Mouse (Mus musculus) heart, adult 2 months (tissue): ENCODE results near the gene Aqp1. TPM values are rescaled to one million over a fixed set of nuclear protein-coding genes. Genes with fewer than 3 reads are reported as not detected.

ENCODE experiments used
- DNase-seq, 2 experiments: peaks; one replicate each; pipeline ENCODE4 v3.0.0; 2021
- H3K27ac ChIP-seq: fragments of 200-600 bp; 2 replicates; pipeline ENCODE4 v1.8.1; 2022
- H3K27me3 ChIP-seq: fragments of 200-500 bp; 2 replicates; pipeline ENCODE4 v1.6.1; 2012; ENCODE audit warnings: mild to moderate bottlenecking, low read length, inconsistent platforms, mixed read lengths; ENCODE audit not compliant: control insufficient read depth, insufficient read depth
- H3K36me3 ChIP-seq: fragments of 200-500 bp; 2 replicates; pipeline ENCODE4 v1.6.1; 2012; ENCODE audit warnings: low read length, inconsistent platforms; ENCODE audit not compliant: control insufficient read depth, insufficient read depth
- H3K4me1 ChIP-seq: fragments of 200-500 bp; 2 replicates; pipeline ENCODE4 v1.6.1; 2011; ENCODE audit warnings: low read length; ENCODE audit not compliant: control insufficient read depth, insufficient read depth
- H3K4me3 ChIP-seq: fragments of 200-600 bp; 2 replicates; pipeline ENCODE4 v1.8.1; 2022
- H3K79me2 ChIP-seq: fragments of 200-500 bp; replicated peaks from 2 replicates; pipeline ENCODE4 v1.6.1; 2012; ENCODE audit warnings: mild to moderate bottlenecking, inconsistent platforms, low read length, moderate library complexity, mixed read lengths; ENCODE audit not compliant: control insufficient read depth, insufficient read depth
- H3K9ac ChIP-seq: fragments of 200-500 bp; 2 replicates; pipeline ENCODE4 v1.6.1; 2012; ENCODE audit warnings: low read depth, mild to moderate bottlenecking, control low read depth, inconsistent platforms, low read length, mixed read lengths
- CTCF ChIP-seq: fragments of 200-600 bp; IDR thresholded peaks from 2 replicates; pipeline ENCODE4 v1.8.1; 2022; ENCODE audit warnings: antibody characterized with exemption, mild to moderate bottlenecking, moderate library complexity
- EP300 ChIP-seq: fragments of 200-500 bp; IDR thresholded peaks from 2 replicates; pipeline ENCODE4 v1.6.1; 2011; ENCODE audit warnings: low read depth, low read length, control low read depth; ENCODE audit not compliant: insufficient read depth
- POLR2A ChIP-seq: fragments of 200-500 bp; IDR thresholded peaks from 2 replicates; pipeline ENCODE4 v1.6.1; 2011; ENCODE audit warnings: mild to moderate bottlenecking, low read depth, low read length, control low read depth; ENCODE audit not compliant: insufficient read depth
- WGBS: fragments of 180-500 bp; shearing (Covaris S2); methylation state at CpG from one replicate; pipeline ENCODE4 v1.1.7; 2018; 5-methylcytosine and 5-hydroxymethylcytosine counted together
- intact Hi-C: fragments of 180-260 bp; cut with DNase I; formaldehyde crosslinking; loops from one replicate; pipeline ENCODE4 v1.15.1; 2025
- polyA plus RNA-seq: library from polyadenylated mRNA; depleted of rRNA; stranded (reverse); fragments of >200 nt; gene quantifications from 2 replicates; pipeline ENCODE4 v1.2.3, GENCODE M21; 2012
- total RNA-seq, 2 experiments: library from RNA; stranded (reverse); gene quantifications; 2 replicates each; pipeline ENCODE4 v1.2.3; 2021

Gene Aqp1
- total and polyA plus RNA-seq, 3 experiments: 377 to 449 (median 433) TPM

- TF ChIP-seq EP300 (no peak), CTCF (no peak), POLR2A (no peak)
- no peaks in the 10 kb centered on the region for H3K79me2 ChIP-seq
- no peak for DNase-seq
- no peaks in the 10 kb centered on the region for H3K36me3 ChIP-seq
- H3K4me3 ChIP-seq: no peak overlapping the region
- no peaks in the 10 kb centered on the region for H3K27me3 ChIP-seq
- peaks cover 23% of the 10 kb centered on the region for H3K4me1 ChIP-seq
- H3K9ac ChIP-seq: no peak overlapping the region
- H3K27ac ChIP-seq: no peak overlapping the region
- intact Hi-C loops: no loop called here
- WGBS: 78% methylated on average over 17 of the region's 17 CpGs
These were observed 12.2 kb upstream of the Aqp1 start for GRCm38 (mm10) chr6:55323908-55324634.

- Histone ChIP-seq H3K27ac (no peak overlapping the region; the same call in 1 of the 2 replicates), H3K4me3 (no peak overlapping the region), H3K27me3 (no peaks in the 10 kb centered on the region), H3K9ac (no peak overlapping the region), H3K79me2 (no peaks in the 10 kb centered on the region), H3K36me3 (no peaks in the 10 kb centered on the region), H3K4me1 (peaks cover 17% of the 10 kb centered on the region)
- peak; percentile 65 for TF ChIP-seq CTCF
- no peak for TF ChIP-seq EP300
- intact Hi-C loops: loop anchor here (1.0 kb wide), 1 partner anchor 78 kb away; no protein-coding TSS in a partner anchor
- WGBS: 57% methylated on average over 1 of the region's 1 CpGs
- peak in 1 of 2 experiments; percentile 37 for DNase-seq
These were observed 11.4 kb upstream of the Aqp1 start for GRCm38 (mm10) chr6:55324785-55325184.

GRCm38 (mm10) chr6:55326299-55326698 lies 9.9 kb upstream of the Aqp1 start:
- intact Hi-C loops: loop anchor here (2.0 kb wide), 1 partner anchor 31 kb away; no protein-coding TSS in a partner anchor
- Histone ChIP-seq H3K9ac (no peak overlapping the region), H3K36me3 (no peaks in the 10 kb centered on the region), H3K27ac (peak overlapping the region; percentile 82), H3K4me3 (peak overlapping the region; percentile 0; the same call in 1 of the 2 replicates), H3K4me1 (peaks cover 8% of the 10 kb centered on the region), H3K27me3 (no peaks in the 10 kb centered on the region), H3K79me2 (no peaks in the 10 kb centered on the region)
- TF ChIP-seq CTCF (no peak), EP300 (peak; percentile 93), POLR2A (peak; percentile 95)
- 50% methylated on average over 4 of the region's 4 CpGs for WGBS
- DNase-seq: peak; percentile 71 to 79

DNA sequence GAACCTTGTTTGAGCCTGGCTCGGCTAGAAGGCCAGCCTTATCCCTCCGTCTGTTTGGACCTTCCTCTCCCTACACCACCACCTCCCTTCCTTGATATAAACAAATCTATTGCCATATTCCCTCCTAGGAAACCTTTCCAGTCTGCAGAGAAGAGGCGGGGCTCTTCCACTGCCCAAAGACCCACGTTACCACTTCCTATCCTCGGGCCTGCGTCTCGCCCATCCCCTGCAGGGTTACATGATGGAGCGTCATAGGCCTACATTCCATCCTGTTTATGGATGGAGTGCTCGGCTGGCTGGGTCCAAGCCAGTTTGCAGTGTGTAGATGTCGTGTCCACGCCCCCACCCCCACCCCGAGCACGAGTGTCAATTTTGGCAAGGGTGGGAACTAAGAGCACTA lies 8.9 kb upstream of the Aqp1 start:
- no peak overlapping the region for H3K9ac ChIP-seq
- DNase-seq: peak in 1 of 2 experiments; percentile 34
- no peak for TF ChIP-seq CTCF
- TF ChIP-seq EP300: no peak
- no peak for TF ChIP-seq POLR2A
- H3K27me3 ChIP-seq: no peaks in the 10 kb centered on the region
- H3K4me3 ChIP-seq: no peak overlapping the region
- H3K4me1 ChIP-seq: peaks cover 7% of the 10 kb centered on the region
- peak overlapping the region; percentile 82 for H3K27ac ChIP-seq
- WGBS: 46% methylated on average over 13 of the region's 13 CpGs
- no peaks in the 10 kb centered on the region for H3K36me3 ChIP-seq
- no peaks in the 10 kb centered on the region for H3K79me2 ChIP-seq
- intact Hi-C loops: loop anchor here (2.0 kb wide), 1 partner anchor 33 kb away; no protein-coding TSS in a partner anchor

GRCm38 (mm10) chr6:55328179-55328578 lies 8.1 kb upstream of the Aqp1 start:
- Histone ChIP-seq H3K4me1 (peaks cover 10% of the 10 kb centered on the region), H3K27me3 (no peaks in the 10 kb centered on the region), H3K4me3 (no peak overlapping the region), H3K9ac (no peak overlapping the region), H3K79me2 (no peaks in the 10 kb centered on the region), H3K27ac (no peak overlapping the region; the same call in 1 of the 2 replicates), H3K36me3 (no peaks in the 10 kb centered on the region)
- no peak for DNase-seq
- TF ChIP-seq EP300 (no peak), POLR2A (no peak), CTCF (no peak)
- WGBS: 73% methylated on average over 4 of the region's 4 CpGs
- intact Hi-C loops: no loop called here

DNA sequence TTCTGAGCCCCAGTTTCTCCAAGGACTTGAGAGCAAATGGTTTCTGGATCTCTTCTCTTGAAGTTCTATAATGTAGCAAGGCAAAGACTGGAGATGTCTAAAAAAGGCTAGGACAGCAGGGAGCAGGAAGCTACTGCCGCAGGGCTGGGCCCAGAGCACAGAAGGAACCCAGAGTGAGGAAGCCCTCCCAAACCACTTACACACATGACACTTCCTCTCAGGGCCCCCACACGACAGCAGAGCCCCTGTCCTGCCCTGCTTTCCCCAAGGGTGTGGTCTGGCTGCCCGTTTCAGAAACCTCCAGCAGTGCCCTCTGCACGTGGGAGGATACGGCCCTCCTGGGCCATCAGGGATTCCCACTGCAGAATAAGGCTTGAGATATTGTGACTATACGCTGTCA lies 4.9 kb upstream of the Aqp1 start:
- Histone ChIP-seq H3K27ac (peak overlapping the region; percentile 75), H3K4me3 (0 out of 2 replicates have a peak overlapping the region, but pooled peaks have one; percentile 19)

More for the DNA sequence above, 4.9 kb upstream of the Aqp1 start:
- 56% methylated on average over 6 of the region's 6 CpGs for WGBS
- Histone ChIP-seq H3K27me3 (no peaks in the 10 kb centered on the region), H3K36me3 (no peaks in the 10 kb centered on the region), H3K79me2 (no peaks in the 10 kb centered on the region), H3K9ac (peak overlapping the region; percentile 28; the same call in 1 of the 2 replicates), H3K4me1 (peaks cover 7% of the 10 kb centered on the region)
- intact Hi-C loops: no loop called here
- 0 out of 2 replicates have a peak, but pooled peaks have one; percentile 35 for TF ChIP-seq POLR2A
- TF ChIP-seq CTCF: no peak
- TF ChIP-seq EP300: 0 out of 2 replicates have a peak, but pooled peaks have one; percentile 52
- peak in 1 of 2 experiments; percentile 56 for DNase-seq
